Mouse (Mus musculus) megakaryocyte, embryonic 14.5 days (primary cell): ENCODE data around the gene Nkiras2.

Experiments
- FLI1 ChIP-seq: IDR thresholded peaks from 2 replicates; pipeline ENCODE4 v1.6.1; 2012; ENCODE audit warnings: low read length, inconsistent platforms, mixed read lengths
- GATA1 ChIP-seq: IDR thresholded peaks from 3 replicates; pipeline ENCODE4 v1.6.1; 2012; ENCODE audit warnings: mixed read lengths, low read length, inconsistent platforms, borderline replicate concordance

GRCm38 (mm10) chr11:100617480-100617879 is 1.6 kb upstream of the Nkiras2 start:
- TF ChIP-seq FLI1 = no peak
- no peak for TF ChIP-seq GATA1
